Mouse (Mus musculus) monocyte, adult 5-6 weeks (primary cell): ENCODE measurements around the gene Mup22. TPM values are rescaled to one million over a fixed set of nuclear protein-coding genes. Genes with fewer than 3 reads are reported as not detected.
"Not testable (repeated sequence)": the region's sequence is repeated elsewhere in the genome, so short reads cannot be mapped to it uniquely, and the experiment has no call there.

Experiments
- ATAC-seq: fragments of 153-309, 156-312 bp; replicated peaks from 2 replicates; pipeline ENCODE4 v1.8.0; 2017; ENCODE audit warnings: mild to moderate bottlenecking; ENCODE audit not compliant: low TSS enrichment, insufficient number of reproducible peaks, severe bottlenecking, poor library complexity, low FRiP score
- total RNA-seq: library from RNA; stranded (forward); fragments of 200-1000, 200-491, 200-594 nt; gene quantifications from 3 replicates; pipeline ENCODE4 v1.2.3, GENCODE M21; 2017

Gene Mup22
- total RNA-seq, result not detected in 3 replicates

DNA sequence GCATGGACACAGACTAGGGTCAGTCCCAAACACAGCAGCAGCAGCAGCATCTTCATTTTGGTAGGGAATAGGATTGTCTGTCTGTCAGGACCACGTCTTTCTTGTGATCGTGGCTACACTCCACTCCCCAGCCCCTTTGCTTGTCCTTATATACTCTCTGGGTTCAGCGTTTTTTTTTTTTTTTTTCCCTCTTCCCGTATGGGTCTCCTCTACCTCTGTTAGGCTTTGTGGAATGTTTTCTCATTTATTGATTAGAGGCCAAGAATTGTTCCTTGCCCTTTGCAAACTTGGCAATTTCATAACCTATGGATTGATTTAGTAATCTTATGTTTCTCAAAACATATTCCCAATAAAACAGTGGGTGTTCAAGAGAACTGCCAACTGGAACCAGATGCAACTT lies at the start of gene Mup22:
TSS of gene Mup22 (minus strand) at position 101 of the 400 bp plus-strand sequence.
- ATAC-seq, result not testable (repeated sequence)

DNA sequence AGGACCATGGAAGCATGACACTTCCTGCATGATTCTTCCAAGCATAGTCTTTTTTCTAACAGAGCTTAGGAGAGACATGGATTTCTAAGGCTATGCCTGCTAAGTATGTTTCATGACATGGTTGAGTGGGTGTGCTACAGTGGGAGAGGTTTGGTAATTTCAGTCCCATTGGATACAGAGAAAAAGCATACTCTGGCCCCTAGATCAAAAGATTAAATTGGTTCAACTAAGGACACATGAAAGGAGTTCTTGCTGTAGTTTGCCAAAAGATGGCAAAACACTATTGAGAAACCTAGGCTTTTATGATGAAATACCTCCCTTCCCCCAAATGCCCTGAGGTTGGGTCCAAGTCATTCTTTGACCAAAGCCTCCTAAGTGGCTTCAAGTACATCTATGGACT lies 19.6 kb upstream of the Mup22 start:
- not testable (repeated sequence) for ATAC-seq

Other genes starting within 250 kb of the Mup22 start
- gene Mup10, start 239.3 kb downstream of the Mup22 start, total RNA-seq, result not detected in 3 replicates
- gene Mup11, start 159.1 kb downstream of the Mup22 start, total RNA-seq, result not detected in 3 replicates
- not detected in 3 replicates for gene Mup12, start 80.1 kb downstream of the Mup22 start, total RNA-seq